Mouse (Mus musculus): ENCODE measurements around the gene Strn4. TPM values are rescaled to one million over a fixed set of nuclear protein-coding genes. Genes with fewer than 3 reads are reported as not detected.

Gene Strn4
- total RNA-seq, 2 experiments from 2014 or later, result 279 to 300 TPM

DNA sequence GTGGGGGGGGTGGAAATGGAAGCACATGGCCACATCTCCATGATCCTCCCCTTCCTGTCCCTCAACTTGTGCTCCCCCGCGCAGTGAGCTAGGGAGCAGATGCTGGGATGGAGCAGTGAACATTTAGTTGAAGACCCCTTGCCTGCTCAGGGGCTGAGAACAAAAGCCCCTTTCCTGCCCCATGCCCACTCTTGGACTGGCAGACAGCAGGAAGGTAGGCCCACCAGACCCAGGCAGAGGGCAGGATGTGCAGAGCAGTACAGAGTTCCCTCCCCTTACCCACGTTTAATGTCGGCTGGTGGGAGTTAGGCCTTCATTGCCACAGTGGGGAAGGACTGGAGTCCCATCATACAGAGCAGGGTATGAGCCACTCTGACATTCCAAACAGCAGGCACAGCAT lies 25.4 kb downstream of the Strn4 start:
- DNase-seq (ENCODE audit: low spot score in 2 of 2), result no peak

DNA sequence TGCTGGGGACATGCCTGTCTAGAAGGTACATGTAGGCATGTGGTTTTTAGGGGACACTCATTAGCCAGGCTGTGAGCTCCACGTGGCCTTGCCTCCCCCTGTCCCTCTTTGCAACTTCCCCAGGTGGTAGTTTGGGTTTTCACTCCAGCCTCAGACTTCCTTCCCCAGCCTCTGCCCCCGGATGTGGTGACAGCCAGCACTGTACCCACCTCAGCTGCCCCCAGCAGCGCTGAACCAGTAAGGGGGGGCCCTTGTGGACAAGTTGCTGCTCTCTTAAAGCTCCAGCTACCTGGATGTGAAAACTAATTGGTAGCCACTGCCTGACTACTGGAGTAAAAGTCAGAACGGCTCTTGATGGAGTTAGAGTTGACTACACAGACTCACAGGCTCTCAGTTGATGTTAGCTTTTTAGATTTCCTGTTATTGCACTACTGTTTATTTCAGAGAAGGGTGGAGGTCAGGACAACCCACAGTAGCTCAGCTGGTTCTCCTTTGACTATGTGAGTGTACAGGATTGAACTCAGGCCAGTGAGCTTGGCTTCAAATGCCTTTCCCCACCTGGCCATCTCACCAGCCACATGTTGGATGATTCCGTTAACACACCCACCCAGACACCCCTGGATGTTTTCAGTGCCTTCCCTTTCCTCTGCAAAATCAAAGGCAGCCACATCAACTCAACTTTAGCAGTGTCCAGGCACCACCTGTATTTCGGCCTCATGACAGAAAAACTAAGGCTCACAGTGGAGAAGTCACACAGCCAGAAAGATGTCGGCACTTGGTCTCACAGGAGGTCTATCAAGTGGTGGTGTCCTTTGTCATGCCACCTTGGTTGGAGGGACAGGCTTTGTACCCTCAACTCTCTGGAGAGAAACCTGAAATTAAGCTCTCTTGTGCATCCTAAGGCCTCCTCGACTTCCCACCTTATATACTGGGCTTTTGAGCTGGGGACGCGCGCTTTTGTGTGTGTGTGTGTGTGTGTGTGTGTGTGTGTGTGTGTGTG lies 26.2 kb downstream of the Strn4 start:
- DNase-seq (ENCODE audit: low spot score in 2 of 2), result no peak

DNA sequence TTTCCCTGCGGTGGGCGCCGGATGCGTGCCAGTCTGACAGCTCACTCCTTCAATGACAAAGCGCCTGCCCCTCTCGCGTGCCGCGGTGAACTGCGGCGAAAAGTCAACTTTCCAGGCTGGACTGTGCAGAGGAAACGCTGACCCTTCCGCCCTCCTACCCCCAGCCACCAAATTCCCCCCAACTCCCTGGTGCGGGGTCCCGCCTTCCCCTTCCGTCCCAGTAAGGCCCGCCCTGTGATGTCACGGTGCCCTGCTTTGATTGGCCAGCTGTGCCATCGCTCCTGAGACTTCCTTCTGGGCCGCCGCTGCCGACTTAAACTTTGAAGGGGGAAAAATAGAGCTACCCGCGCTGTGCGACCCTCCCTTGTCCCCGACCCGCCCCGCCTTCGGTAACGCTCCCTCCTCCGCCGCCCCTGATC lies 27.0 kb downstream of the Strn4 start, which contains the start of gene Prkd2:
TSS of gene Prkd2 (plus strand) at position 258 of the 419 bp plus-strand sequence.
- peak; percentile 88 to 92 for DNase-seq (ENCODE audit: low spot score in 2 of 2)

DNA sequence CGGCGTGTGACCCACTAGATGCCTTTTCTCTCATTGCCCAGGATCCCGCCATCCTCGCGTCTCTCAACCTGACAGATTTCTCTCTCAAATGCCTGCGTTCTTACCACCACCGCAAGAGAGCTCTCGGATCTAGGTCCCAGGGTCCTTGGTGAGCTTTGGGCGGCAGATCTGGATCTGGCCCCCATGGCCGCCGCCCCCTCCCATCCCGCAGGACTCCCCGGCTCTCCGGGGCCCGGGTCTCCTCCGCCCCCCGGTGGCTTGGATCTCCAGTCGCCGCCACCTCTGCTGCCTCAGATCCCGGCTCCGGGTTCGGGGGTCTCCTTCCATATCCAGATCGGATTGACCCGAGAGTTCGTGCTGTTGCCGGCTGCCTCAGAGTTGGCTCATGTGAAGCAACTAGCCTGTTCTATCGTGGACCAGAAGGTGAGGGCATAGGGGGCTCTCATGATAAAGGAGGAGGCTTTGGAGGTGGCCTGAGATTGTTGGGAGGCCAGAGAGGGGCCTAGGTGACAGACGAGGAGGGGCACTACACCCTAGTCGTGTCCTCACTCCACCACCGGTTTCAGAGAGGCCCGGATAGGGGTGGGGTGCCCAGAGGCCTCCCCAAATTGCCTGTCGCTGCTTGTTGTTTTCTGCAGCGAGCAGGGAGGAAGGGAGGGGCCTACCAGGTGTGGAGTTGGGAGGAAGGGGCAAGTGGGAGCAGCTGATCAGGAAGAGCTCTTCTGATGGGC lies 27.9 kb downstream of the Strn4 start:
- DNase-seq (ENCODE audit: low spot score in 2 of 2), result no peak

DNA sequence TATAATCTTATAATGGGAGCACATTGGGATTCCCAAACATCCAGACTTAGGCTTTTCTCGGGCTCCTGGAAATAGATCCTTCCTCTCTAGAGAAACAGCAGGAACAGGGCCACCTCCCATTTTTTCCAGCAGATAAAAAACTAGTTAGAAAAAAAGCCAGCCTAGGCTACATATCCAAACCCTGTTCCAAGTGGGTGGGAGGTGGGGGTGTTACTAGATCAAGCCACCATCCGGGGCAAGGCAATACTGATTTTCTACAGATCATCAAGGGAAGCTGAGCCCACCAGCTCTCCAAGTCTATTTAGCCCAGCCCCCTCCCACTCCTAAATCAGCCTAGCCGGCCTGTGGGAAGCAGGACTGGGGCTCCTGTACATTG lies 29.0 kb downstream of the Strn4 start:
- no peak for DNase-seq (ENCODE audit: low spot score in 2 of 2)

DNA sequence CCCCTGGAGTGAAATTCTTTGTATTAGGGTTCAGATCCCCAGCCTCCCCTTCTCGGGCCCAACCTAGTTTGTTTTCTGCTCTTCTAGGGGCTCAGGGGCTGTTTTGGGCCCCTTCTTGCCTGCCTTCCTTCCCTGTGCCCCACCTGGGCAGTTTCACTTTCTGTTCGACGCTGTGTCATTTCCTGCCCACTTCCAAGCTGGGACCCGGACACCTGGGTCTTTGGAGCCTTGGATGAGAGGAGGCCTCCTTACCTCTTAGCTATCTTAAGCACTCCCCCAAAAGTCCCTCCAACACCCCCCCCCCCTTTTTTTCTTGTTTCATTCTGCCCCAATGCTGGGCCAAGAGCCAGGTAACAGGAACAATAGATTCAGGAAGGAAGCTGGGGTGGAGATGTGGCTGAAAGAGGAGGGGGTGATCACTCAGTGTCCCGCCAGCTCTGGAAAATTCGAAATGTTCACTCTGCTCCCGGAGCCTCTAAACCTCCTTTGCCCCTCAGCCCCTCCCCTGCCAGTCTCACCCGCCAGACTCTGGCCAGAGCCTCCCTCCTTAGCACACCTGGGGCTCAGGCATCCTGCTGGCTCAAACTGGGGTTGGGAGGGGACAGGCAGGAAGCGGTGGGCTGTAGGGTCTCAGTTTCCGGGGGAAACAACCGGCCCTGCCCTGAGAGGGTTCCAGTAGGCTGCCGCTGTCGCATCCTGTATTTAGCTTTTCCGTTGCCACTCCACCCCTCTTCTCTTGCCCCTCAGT lies 29.6 kb downstream of the Strn4 start:
- no peak for DNase-seq (ENCODE audit: low spot score in 2 of 2)

DNA sequence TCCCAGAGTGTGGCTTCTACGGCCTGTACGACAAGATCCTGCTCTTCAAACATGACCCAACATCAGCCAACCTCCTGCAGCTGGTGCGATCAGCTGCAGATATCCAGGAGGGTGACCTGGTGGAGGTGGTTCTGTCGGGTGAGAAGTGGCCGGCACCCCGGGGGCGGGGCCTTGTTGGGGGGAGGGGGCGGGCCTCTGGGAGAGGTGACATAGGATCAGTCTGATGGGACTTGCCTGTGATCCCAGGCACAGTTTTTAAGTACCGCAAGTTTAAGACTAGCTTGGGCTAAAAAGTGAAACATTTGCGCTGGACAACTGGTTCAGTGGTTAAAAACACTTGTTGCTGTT lies 30.1 kb downstream of the Strn4 start:
- DNase-seq (ENCODE audit: low spot score in 2 of 2), result no peak

DNA sequence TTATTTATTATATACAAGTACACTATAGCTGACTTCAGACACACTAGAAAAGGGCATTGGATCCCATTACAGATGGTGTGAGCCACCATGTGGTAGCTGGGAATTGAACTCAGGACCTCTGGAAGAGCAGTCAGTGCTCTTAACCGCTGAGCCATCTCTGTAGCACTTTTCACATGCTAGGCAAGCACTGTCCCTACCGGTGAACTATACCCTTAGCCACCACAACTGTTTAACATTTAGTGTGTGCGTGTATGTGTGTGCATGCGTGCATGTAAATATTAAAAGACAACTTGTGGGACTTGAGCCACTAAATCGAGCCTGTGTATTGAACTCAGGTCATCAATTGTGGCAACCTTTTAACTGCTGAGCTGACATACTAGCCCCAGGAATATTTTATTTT lies 31.1 kb downstream of the Strn4 start:
- no peak for DNase-seq (ENCODE audit: low spot score in 2 of 2)

DNA sequence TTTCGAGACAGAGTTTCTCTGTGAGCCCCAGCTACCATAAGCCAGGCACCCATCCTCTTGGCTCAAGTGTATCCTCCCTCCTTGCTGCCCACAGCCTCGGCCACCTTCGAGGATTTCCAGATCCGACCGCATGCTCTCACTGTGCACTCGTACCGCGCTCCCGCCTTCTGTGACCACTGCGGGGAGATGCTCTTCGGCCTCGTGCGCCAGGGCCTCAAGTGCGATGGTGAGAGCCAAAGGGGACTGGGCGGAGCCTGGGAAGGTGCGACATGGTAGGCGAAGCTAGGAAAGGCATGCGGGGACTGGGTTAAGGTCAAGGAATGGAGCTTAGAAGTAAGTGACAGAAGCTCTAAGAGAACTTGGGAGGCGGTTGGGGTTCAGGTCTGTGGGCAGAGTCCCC lies 31.8 kb downstream of the Strn4 start:
- no peak for DNase-seq (ENCODE audit: low spot score in 2 of 2)

DNA sequence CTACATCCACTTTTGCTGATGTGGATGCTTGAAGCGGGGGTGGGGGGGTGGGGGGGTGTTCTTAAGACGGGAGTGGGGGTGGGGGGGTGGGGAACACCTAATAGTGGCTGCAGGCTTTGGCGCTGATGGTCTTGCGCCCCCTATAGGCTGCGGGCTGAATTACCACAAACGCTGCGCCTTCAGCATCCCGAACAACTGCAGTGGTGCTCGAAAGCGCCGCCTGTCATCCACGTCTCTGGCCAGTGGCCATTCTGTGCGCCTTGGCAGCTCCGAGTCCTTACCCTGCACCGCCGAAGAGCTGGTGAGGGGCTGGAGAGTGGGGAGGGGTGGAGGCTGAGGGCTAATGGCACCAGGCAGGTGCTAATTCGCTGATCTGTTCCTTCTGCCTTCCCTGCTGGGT lies 32.9 kb downstream of the Strn4 start:
- DNase-seq (ENCODE audit: low spot score in 2 of 2), result peak; percentile 75 to 76

DNA sequence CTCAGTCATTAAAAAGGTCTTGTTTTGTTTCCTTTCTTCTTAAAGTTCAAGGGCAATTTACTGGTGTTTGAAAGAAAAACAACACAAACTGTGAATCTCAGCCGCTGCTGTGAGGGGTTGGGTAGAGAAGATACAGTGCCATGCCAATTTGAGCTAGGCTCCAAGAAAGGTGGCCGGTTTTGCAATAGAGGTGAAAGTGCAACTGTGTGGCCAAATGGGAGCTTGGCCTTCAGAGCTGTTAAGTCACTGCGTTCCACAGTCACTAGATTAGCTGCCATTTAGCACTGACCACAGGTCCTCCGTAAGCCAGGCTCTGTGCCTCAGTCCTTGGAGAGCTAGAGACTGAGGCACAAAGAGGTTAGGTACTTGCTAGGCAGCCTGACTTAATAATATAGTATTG lies 35.9 kb downstream of the Strn4 start:
- DNase-seq (ENCODE audit: low spot score in 2 of 2), result no peak

DNA sequence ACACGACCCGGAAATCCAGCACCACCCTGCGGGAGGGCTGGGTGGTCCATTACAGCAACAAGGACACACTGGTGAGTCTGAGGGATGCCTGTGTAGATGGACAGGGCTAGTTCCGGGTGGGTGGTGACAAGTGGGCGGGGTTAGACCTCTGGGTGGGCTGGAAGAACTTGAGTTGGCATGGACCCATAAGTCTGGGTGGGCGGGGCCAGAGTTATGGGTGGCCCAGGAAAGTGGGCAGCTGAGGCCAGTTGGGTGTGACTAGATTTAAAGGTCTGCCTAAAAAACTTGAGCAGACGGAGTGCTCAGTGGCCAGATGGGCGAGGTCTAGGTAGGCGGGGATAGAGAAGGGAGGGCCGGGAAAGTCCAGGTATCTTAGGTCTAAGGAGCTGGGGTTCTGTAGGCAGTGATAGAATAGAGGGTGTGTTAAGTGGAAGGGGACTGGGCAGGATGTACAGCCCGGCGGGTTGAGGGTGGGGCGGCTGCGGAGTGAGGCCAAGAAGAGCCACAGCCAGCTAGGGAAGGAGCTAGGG lies 37.7 kb downstream of the Strn4 start:
- no peak for DNase-seq (ENCODE audit: low spot score in 2 of 2)

DNA sequence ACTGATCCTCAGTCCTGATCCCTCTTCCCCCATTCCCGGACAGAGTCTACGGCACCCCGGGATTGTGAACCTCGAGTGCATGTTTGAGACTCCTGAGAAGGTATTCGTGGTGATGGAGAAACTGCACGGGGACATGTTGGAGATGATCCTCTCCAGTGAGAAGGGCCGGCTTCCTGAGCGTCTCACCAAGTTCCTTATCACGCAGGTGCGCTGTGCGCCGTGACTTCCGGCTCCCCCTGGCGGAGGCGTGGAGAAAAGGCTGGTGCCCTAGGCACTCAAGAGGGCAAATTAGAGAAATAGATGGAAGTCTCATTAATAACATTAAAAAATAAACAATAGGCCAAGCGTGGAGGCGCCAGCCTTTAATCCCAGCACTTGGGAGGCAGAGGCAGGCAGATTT lies 42.6 kb downstream of the Strn4 start:
- DNase-seq (ENCODE audit: low spot score in 2 of 2), result no peak

DNA sequence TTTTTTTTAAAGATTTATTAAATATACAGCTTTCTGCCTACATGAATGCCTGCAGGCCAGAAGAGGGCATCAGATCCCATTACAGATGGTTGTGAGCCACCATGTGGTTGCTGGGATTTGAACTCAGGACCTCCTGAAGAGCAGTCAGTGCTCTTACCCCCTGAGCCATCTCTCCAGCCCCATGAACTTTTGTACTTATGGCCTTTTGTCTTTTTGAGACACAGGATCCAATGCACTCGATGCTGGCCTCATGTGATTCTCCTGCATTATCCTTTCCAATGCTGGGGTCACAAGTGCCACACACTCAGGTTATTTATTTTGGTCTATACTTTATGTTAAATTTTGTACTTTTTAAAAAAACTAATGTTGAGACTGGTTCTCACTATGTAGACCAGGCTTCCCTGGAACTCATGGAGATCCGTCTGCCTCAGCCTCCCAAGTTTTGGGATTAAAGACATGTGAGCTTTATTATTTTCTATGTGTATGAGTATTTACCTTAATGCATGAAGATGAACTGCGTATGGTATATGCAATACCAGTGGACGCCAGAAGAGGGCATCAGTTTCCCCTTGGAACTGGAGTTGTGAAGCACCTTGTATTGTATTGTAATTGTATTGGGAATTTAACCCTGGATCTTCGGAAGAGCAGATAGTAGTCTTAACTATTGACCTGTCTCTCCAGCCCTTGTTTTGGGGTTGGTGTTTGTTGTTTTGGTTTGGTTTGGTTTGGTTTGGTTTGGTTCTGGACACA lies 44.4 kb downstream of the Strn4 start:
- DNase-seq (ENCODE audit: low spot score in 2 of 2), result no peak

DNA sequence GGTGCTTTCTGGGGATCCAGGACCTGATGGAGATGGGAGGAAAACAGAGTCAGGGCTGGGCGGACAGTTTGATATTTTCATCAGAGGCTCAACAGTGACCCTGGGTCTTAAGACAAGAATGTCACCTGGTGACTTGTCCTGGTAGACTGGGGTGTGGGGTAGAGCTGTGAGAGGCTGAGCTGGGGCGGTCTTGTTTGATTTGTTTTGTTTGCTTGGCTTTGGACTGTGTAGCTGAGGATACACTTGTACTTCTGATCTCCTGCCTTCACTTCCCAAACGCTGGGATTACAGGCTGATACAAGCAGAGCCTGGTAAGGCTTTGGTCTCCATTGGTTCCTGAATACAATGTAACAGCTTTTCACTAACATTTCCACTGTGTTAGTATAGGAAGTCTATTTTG lies 51.8 kb downstream of the Strn4 start:
- DNase-seq (ENCODE audit: low spot score in 2 of 2), result no peak

DNA sequence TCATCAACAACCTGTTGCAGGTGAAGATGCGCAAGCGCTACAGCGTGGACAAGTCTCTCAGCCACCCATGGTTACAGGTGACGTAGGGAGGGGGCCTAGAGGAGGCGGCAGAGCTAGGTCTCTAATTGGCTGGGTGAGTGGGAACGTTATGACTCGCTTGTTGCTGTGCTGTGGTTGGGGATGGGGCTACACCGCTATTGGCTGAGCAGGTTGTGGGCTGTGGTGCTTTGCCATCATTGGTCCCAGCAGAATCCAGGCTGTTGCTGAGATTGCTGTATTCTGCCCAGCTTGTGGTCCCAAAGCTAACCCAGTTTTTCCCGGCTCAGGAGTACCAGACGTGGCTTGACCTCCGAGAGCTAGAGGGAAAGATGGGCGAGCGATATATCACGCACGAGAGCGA lies 53.8 kb downstream of the Strn4 start:
- DNase-seq (ENCODE audit: low spot score in 2 of 2), result peak; percentile 86 to 96

DNA sequence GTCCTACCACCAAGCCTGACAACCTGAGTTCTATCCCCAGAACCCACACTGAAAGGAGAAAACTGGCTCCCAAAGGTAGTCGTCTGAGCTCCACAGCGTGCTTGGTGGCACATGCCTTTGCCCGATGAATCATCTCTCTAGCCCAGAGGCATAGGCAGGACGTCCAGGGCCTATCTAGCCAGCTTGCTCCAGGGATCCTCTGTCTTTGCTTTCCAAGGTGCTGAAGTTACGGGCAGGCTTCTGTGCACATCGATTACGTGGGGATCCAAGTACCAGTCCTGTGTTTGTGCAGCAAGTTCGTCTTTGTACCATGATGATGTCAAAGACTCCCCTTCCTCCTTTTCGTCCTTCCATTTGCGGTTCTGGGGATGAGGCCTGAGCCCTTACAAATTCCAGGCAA lies 55.9 kb downstream of the Strn4 start:
- DNase-seq (ENCODE audit: low spot score in 2 of 2), result no peak

DNA sequence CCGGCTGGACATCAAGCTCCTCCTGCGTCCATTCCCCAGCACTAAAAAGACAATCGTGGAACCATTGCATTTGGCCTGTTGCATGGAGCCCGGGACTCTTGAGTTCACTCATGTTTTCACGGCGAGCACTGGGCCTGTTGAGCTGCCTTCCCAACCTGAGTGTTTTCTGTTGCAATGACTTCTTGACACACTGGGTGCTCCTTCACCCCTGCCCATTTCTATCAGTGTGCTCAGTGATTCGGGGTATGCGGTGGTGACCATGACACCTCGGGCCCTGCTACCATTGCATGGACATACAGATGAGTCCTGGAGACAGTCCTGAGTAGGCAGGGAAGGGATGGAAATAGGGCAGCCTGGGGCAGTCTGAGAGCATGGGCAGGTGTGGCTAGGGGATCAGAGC lies 56.8 kb downstream of the Strn4 start:
- DNase-seq (ENCODE audit: low spot score in 2 of 2), result no peak

DNA sequence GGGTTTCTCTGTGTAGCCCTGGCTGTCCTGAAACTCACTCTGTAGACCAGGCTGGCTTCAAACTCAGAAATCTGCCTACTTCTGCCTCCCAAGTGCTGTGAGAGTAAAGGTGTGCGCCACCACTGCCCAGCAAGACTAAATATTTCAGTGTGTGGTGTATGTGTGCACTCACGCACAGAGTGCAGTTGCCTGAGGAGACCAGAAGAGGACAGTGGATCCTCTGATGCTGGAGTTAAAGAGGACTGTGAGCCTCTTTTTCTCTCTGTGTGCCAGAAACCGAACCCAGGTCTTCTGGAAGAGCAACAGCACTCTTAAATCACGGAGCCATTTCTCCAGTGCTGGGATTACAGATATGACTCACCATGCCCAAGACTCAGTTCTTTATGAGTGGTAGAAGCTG lies 57.7 kb downstream of the Strn4 start:
- DNase-seq (ENCODE audit: low spot score in 2 of 2), result no peak

DNA sequence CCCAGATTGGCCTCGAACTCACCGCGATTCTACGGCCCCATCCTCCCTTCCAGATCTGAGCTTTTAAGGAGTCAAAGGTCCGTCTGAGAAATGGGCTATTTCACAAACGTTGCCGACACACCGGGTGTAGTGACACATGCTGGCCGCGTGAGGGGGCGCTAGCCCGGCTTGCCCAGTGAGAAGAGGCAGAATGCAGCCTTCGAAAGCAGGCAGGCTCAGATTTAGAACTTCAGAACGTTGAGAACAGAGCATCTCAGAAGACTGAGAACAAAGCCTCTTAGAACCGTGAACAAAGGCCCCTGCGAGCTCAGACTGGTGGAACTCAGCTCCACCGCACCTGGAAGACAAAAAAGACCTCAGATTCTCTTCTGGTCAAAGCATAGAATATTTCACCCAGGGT lies 58.5 kb downstream of the Strn4 start:
- peak; percentile 79 to 81 for DNase-seq (ENCODE audit: low spot score in 2 of 2)
